Mouse (Mus musculus): Measurements from ENCODE around the gene Nos1ap.
A peak's percentile ranks its signal among the peaks of the same experiment; 100 is the strongest.

Gene Nos1ap

GRCm38 (mm10) chr1:170586715-170587114 is 2.9 kb downstream of the Nos1ap start:
- DNase-seq, result no peak

- DNase-seq, result no peak
Measured at GRCm38 (mm10) chr1:170583925-170584324, 5.7 kb downstream of the Nos1ap start.

- no peak for DNase-seq
Measured at GRCm38 (mm10) chr1:170582341-170582740, 7.3 kb downstream of the Nos1ap start.

GRCm38 (mm10) chr1:170580485-170581110 is 9.1 kb downstream of the Nos1ap start:
- no peak for DNase-seq

- no peak for DNase-seq
Measured at GRCm38 (mm10) chr1:170579476-170579875, 10.2 kb downstream of the Nos1ap start.

- DNase-seq, result no peak
Measured at GRCm38 (mm10) chr1:170579063-170579462, 10.6 kb downstream of the Nos1ap start.

GRCm38 (mm10) chr1:170576728-170577065 is 13.0 kb downstream of the Nos1ap start:
- no peak for DNase-seq

GRCm38 (mm10) chr1:170576012-170576727 is 13.5 kb downstream of the Nos1ap start:
- DNase-seq, result no peak

GRCm38 (mm10) chr1:170573117-170573516 is 16.5 kb downstream of the Nos1ap start:
- DNase-seq, result no peak

GRCm38 (mm10) chr1:170566969-170567368 is 22.7 kb downstream of the Nos1ap start:
- DNase-seq, result no peak

- no peak for DNase-seq
Measured at GRCm38 (mm10) chr1:170566538-170566937, 23.1 kb downstream of the Nos1ap start.

- no peak for DNase-seq
Measured at GRCm38 (mm10) chr1:170564926-170565325, 24.7 kb downstream of the Nos1ap start.

- no peak for DNase-seq
Measured at GRCm38 (mm10) chr1:170562431-170562830, 27.2 kb downstream of the Nos1ap start.

- DNase-seq, result peak; percentile 18 to 27
Measured at GRCm38 (mm10) chr1:170560768-170561167, 28.9 kb downstream of the Nos1ap start.

- DNase-seq, result no peak
Measured at GRCm38 (mm10) chr1:170557962-170558361, 31.7 kb downstream of the Nos1ap start.

GRCm38 (mm10) chr1:170556696-170557095 is 33.0 kb downstream of the Nos1ap start:
- no peak for DNase-seq

- peak; percentile 85 to 88 for DNase-seq
Measured at GRCm38 (mm10) chr1:170554939-170555293, 34.7 kb downstream of the Nos1ap start.

- DNase-seq, result no peak
Measured at GRCm38 (mm10) chr1:170554235-170554938, 35.3 kb downstream of the Nos1ap start.

- peak in 1 of 2 experiments; percentile 29 for DNase-seq
Measured at GRCm38 (mm10) chr1:170550649-170551440, 38.8 kb downstream of the Nos1ap start.

- DNase-seq, result peak; percentile 61 to 74
Measured at GRCm38 (mm10) chr1:170549059-170549458, 40.6 kb downstream of the Nos1ap start.

- DNase-seq, result no peak
Measured at GRCm38 (mm10) chr1:170548192-170548795, 41.4 kb downstream of the Nos1ap start.

GRCm38 (mm10) chr1:170546297-170546696 is 43.4 kb downstream of the Nos1ap start:
- DNase-seq, result no peak

- DNase-seq, result no peak
Measured at GRCm38 (mm10) chr1:170545286-170545685, 44.4 kb downstream of the Nos1ap start.
